Mouse (Mus musculus) erythroid progenitor cell, adult 5-6 weeks (primary cell): ENCODE data around the gene Tmbim6. TPM values are rescaled to one million over a fixed set of nuclear protein-coding genes. Genes with fewer than 3 reads are reported as not detected.
"Not testable (repeated sequence)": the region's sequence is repeated elsewhere in the genome, so short reads cannot be mapped to it uniquely, and the experiment has no call there.

ENCODE experiments used
- ATAC-seq: replicated peaks from 2 replicates; pipeline ENCODE4 v1.8.0; 2016; ENCODE audit warnings: moderate number of reproducible peaks, mild to moderate bottlenecking, moderate TSS enrichment, inconsistent platforms; ENCODE audit not compliant: poor library complexity, low FRiP score, severe bottlenecking
- total RNA-seq, 2 experiments: library from RNA; stranded (forward) in 1 of 2; stranded (reverse) in 1 of 2; fragments of 150-400 nt in 1 of 2; fragments of 186-747, 209-891 nt in 1 of 2; gene quantifications; 2 replicates each; pipeline versions ENCODE4 v1.2.3 to v1.2.4; 2015 to 2017; ENCODE audit warnings: low replicate concordance in 2 of 2

Gene Tmbim6
- total RNA-seq, 2 experiments from 2014 or later: 95.3 to 219 TPM

DNA sequence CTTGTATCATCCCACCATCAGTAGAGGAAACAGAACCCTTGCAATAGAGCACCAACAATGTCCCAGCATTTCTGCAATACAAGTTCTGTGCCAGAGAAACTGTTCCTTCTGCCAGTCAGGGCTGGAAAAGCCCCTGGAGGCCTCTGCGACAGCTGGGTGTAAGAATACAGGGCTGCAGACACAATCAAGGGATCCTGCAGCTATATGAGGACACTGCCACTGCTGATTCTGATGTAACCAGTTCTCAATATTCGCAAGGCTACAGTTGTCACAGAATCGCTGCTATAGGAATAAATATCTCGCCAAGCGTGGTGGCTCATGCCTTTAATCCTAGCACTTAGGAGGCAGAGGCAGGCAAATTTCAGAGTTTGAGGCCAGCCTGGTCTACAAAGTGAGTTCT, 16.4 kb upstream of the Tmbim6 start:
- no peak for ATAC-seq

DNA sequence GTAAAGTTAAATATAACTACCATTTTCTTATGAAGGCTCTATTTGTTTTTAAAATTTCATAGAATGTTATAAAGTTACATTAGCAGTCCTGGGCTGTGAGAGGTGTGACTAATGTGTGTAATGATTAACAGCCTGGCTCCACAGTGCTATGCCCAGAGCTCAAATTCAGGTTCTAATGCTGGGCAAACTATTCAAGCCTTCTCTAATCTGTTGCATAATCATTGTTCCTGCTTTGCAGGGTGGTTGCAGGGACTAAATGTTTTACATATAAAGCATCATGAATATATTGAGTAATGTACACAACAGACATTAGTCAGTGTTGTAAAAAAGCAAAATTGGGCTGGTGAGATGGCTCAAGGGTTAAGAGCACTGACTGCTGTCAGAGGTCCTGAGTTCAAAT, 9.8 kb upstream of the Tmbim6 start:
- ATAC-seq: no peak

GRCm38 (mm10) chr15:99384071-99384470, 8.6 kb upstream of the Tmbim6 start:
- ATAC-seq: no peak

- ATAC-seq: not testable (repeated sequence)
Measured at GRCm38 (mm10) chr15:99386110-99386509, 6.6 kb upstream of the Tmbim6 start.

DNA sequence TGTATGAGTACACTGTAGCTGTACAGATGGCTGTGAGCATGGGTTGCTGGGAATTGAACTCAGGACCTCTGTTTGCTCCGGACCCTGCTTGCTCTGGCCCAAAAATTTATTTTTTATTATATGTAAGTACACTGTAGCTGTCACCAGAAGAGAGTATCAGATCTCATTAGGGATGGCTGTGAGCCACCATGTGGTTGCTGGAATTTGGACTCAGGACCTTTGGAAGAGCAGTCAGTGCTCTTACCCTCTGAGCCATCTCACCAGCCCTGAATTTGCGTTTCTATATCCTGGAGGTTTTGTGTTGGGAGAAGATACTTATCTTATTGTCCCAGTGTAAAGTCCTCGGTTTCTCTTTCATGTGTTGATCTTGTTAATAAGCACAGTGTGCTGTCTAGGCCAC, 5.9 kb upstream of the Tmbim6 start:
- ATAC-seq: no peak

DNA sequence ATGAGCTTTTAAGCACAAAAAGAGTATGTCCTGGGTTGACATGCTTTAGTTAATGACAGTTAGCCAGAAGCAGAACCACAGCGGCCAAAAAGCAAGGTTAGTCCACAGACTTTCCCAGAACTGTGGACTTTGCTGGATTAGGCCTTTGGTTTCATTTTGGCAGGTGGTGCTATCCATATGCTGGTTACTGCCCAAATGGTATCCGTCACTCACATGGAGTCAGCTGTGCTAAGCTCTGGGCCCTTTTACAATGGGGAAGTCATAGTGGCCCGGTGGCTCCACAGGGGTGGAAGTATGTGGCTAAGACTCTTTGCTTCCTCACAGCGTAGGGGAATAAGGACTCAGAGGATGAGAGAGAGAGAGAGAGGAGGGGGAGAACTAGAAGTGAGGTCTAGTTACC, 4.7 kb upstream of the Tmbim6 start:
- ATAC-seq: no peak

DNA sequence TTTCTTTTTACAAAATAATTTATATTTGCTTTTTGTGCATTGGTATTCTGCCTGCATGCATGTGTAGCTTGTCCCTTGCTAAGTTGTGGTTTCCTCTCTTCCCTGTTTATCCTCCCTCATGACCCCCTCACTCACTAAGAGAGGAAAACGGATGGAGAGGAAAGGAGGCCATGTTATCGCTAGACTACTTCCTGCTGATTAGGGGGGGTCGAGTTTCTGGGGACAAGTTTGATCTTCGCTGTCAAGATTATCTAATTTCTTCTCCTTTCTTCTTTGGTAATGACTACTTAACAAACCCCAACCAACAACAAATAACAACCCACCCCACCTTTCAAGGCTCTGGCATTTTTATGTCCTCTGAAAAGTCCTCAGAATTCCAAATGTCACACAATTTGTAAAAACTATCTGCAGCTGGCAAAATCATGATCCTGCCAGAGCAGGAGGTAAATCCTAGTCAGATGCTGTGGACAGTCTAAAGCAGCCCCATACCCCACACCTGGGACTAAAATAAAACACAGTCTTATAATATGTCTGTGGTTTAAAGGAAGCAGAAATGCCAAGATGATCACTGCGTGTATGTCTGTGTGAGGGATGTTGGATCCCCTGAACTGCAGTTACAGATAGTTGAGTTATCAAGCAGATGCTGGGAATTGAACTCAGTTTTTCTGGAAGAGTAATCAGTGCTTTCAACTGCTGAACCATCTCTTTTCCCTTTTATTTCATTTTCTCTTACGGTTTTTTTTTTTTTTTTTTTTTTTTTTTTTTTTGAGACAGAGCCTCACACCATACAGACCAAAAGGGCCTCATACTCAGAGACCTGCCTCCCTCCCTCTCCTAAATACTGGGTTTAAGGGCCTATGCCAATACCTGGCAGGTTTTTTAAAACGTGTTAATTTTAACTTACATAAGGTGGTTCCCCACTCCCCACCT, 1.9 kb upstream of the Tmbim6 start:
- ATAC-seq: no peak

DNA sequence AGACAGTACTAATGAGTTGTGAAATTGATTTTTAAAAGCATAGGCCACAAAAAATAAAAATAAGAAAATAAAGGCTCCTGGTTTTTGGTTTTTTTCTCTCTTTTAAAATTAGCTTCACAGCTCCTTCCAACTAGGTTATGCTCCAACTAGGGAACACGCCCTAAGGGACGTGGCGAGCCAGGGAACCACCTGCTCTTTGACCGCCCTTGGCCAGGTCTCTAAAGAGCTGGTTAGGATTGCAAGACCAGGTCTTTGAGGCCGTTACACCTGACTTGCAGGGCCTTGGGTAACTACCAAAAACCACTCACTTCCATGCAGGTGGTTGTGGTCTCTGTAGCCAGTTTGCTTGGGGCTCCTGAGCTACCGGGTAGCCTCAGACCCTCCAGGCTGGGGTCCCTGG, 707 bp upstream of the Tmbim6 start:
- ATAC-seq: no peak

- peak; percentile 61 for ATAC-seq
Measured at GRCm38 (mm10) chr15:99393386-99394252, 937 bp downstream of the Tmbim6 start.

GRCm38 (mm10) chr15:99396462-99396861, 3.8 kb downstream of the Tmbim6 start:
- no peak for ATAC-seq

GRCm38 (mm10) chr15:99396875-99397274, 4.2 kb downstream of the Tmbim6 start:
- no peak for ATAC-seq

DNA sequence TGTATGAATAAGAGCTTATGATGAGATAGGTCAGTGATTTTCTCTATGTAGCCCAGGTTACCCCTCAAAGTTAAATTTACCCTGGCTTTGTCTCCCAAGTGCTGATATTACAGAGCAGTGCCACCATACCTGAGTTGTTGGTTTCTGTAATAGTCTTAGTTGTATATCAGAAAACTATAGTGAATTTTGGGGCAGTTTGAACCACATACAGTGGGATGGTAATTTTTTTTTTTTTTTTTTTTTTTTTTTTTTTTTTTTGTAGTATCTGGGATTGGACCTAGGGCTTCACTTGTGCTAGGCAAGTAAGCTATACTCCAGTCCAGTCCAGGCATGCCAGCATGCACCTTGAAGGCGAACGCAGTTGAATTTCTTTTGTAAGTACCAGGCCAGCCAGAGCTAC, 4.9 kb downstream of the Tmbim6 start:
- no peak for ATAC-seq

- no peak for ATAC-seq
Measured at GRCm38 (mm10) chr15:99399503-99400245, 7.0 kb downstream of the Tmbim6 start.

DNA sequence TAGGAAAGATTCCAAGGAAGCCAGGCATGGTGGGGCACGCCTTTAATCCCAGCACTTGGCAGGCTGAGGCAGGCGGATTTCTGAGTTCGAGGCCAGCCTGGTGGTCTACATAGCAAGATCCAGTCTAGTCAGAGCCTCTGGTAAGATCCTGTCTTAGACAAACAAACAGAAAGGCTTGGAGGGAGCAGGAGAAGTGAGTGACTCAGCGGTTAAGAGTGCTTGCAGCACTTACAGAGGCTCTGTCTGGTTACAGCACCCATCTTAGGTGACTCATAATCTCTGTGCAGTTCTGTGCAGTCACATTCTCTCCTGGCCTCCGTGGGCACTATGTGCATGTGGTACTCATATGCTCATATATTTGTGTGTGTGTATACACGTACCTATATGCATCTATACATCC, 7.9 kb downstream of the Tmbim6 start:
- ATAC-seq: no peak

DNA sequence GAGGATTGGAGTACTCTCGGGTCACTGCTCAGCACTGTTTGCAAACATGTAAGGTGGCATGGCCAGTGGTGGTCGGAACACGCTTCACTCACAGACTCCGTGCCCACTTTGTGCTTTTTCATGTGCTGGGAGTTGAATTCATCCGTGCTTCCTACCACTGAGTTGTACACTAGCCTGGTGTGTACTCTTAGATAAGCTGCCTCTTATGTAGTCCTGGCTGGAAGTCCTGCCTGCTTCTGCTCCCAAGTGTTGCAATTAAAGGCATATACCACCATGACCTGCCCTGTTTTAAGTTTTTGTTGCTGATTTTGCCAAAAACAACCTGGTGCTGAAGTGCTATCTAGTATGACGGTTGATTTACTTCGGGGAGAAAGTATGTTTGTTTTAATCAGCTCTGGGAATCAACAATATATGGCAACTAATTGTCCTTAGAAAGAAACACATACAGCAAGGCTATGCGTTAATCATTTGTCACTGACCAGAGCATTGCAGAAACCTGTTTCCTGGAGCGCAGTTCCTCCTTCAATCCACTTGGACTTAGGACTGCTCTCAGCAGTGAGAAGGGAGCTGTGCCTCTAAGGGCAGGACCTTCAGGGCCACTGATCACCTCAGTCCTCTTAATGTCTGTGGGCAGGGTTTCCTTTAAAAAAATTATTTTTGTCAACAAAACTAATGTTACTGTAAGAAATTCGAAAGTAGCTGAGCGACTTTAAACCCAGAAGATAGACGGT, 10.6 kb downstream of the Tmbim6 start:
- no peak for ATAC-seq

- ATAC-seq: no peak
Measured at GRCm38 (mm10) chr15:99405150-99405549, 12.5 kb downstream of the Tmbim6 start.

DNA sequence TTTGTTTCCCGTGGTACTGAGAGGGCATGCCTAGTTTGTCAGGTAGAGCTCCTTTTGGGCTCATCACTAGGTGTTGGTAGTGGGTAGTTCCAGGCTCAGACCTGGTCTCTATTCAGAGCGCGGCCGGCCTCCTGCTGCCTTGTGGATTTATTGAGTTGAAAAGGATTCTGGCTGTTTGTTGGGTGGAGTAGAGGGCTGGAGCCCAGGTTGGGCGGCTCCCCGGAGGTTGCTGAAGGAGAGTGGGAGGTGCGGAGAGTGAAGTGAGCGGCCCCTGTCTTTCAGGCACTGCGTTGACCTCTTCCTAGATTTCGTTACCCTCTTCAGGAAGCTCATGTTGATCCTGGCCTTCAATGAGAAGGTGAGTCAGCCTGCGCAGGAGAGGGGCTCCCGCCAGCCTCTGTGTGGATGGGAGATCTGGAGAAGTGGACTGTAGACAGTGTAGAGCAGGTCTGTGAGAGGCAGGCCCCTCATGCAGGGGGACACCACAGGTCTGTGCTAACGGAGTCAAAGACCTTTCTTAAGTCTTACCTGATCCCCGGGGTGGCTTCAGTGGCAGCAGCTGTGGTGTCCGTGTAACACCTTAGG, 14.4 kb downstream of the Tmbim6 start:
- no peak for ATAC-seq

- ATAC-seq: no peak
Measured at GRCm38 (mm10) chr15:99408845-99409244, 16.2 kb downstream of the Tmbim6 start.

DNA sequence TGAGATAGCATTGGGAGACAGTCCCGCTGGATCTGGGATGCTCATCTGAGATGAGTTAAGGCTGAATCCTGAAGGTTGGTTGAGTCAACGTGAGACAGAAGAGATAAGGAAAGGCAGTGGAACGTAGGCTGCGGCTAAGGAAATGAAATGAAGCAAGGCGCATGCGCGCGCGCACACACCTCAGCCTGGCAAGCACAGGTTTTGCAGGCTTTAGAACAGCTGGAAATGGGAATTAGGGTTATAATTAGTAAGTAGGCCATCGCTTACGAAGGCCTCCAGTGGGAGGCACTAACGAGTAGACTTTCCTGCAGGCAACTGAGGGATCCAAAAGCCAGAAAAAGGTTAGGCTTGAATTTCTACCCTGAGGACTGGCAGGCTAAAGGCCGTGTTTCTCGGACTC, 19.1 kb downstream of the Tmbim6 start:
- no peak for ATAC-seq
